Mouse (Mus musculus): ENCODE data around the gene Kat2b. TPM values are rescaled to one million over a fixed set of nuclear protein-coding genes. Genes with fewer than 3 reads are reported as not detected.
"Not testable (repeated sequence)": the region's sequence is repeated elsewhere in the genome, so short reads cannot be mapped to it uniquely, and the experiment has no call there.

Gene Kat2b
- polyA plus RNA-seq (2015; fragmentation: Nextera tagmentation; extraction: Ambion mirVana), result 4.6 and 5.1 TPM in 2 replicates

DNA sequence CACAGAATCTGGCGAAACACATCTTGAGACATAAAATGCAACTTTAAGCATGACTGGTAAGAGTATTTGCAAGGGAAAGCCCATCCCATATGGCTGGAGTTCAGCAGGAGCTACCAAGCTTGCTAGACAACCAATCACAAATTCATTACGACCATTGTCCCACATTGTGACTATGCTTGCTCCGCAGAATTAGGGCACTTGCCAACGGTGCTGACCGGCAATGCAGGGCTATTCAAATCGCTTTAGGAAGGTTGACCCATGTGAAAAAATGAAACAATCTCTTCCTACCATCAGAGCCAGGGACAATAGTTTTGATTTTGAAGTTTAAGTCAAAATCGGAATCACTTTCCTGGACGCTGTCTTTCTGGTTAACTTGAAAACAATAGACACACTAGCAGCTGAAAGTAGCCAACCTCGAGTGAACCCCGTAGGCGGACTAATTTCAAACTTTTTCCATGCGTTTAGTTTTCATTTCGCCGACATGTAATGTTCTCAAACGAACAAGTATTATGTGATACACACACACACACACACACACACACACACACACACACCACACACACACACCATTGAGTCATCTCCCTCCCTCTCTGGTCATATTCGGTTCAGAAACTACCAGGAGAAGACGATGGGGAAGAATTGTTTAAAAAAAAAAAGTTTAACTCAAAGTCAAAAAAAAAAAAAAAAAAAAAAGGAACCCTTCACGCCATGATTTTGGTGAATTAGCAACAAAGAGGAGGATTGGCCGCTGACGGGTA is at the start of gene Kat2b:
Kat2b (plus strand) TSS at position 701 of the 758 bp plus-strand sequence.
- ATAC-seq (ENCODE audit: low read depth), result no peak
- Histone ChIP-seq H3K4me2 (peak within 1 kb of the TSS; percentile 95), H3K36me3 (no peaks in the 10 kb centered on the region), H3K4me1 (replicated peaks) (peaks cover 39% of the 10 kb centered on the region), H3K27ac (peak within 1 kb of the TSS; percentile 95), H3K4me3 (replicated peaks) (peak within 1 kb of the TSS; percentile 78), H3K9me3 (replicated peaks) (no peaks in the 10 kb centered on the region), H3K27me3 (no peaks in the 10 kb centered on the region), H3K9ac (peak within 1 kb of the TSS; percentile 90)
- DNase-seq, result no peak
- WGBS (ENCODE audit: insufficient replicate concordance), result 4% methylated on average over 20 of the region's 20 CpGs

DNA sequence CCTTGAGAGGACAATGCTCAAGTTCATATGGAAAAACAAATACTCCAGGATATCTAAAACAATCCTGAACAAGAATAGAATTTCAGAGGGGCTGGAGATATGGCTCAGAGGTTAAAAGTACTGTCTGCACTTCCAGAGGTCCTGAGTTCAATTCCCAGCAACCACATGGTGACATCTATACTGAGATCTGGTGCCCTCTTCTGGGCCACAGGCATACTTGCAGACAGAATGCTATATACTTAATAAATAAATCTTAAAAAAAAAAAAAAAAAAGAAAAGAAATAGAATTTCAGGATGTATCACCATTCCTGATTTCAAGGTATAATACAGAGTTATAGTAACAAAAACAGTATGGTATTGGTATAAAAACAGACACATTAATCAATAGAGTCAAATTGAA is 47.3 kb upstream of the Kat2b start:
- H3K9ac ChIP-seq, result no peak overlapping the region
- H3K27ac ChIP-seq, result no peak overlapping the region
- H3K4me2 ChIP-seq, result no peak overlapping the region
- H3K4me3 ChIP-seq (replicated peaks), result no peak overlapping the region
- H3K36me3 ChIP-seq, result no peaks in the 10 kb centered on the region
- DNase-seq (no peak), ATAC-seq (ENCODE audit: low read depth) (no peak)
- no peaks in the 10 kb centered on the region for H3K27me3 ChIP-seq
- no peaks in the 10 kb centered on the region for H3K9me3 ChIP-seq (replicated peaks)
- H3K4me1 ChIP-seq (replicated peaks), result no peaks in the 10 kb centered on the region

DNA sequence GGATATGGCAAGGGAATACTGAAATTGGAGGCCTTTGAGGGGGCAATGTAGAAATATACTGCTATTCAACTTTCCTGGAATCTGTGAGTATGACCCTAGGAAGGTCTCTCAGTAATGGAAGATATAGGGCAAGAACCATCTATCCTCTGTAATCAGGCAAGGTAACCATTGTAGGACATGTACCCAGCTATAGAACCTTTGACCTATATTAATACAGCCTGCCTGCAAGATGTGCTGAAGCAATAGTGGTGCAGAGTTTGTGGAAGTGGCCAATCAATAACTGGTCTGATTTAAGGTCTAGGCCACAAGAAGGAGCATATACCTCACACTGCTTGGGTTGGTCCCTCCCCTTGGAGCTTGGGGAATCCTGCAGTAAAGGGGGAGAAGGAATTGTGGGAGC is 46.2 kb upstream of the Kat2b start:
- no peak for ATAC-seq (ENCODE audit: low read depth)
- Histone ChIP-seq H3K4me1 (replicated peaks) (no peaks in the 10 kb centered on the region), H3K4me2 (no peak overlapping the region)

DNA sequence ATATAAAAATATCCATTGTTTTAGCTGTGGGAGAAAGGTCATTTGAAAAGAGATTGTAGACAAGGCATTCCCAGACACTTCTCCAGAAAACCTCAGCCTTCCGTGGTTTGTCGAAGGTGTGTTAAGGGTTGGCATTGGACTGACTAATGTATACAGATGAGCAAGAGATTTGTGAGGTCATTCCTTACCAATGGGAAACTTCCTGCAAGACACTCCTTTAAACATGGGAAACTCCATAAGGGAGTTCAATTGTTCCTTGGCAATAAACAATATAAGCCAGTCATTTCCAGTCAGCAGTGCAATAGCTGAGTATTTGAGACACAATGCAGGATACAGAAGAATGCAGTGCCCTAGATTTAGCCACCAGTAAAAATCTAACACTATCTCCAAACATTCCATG is 38.6 kb upstream of the Kat2b start:
- Histone ChIP-seq H3K27ac (no peak overlapping the region), H3K9me3 (replicated peaks) (no peaks in the 10 kb centered on the region), H3K4me1 (replicated peaks) (no peaks in the 10 kb centered on the region), H3K36me3 (no peaks in the 10 kb centered on the region), H3K4me3 (replicated peaks) (no peak overlapping the region), H3K27me3 (no peaks in the 10 kb centered on the region), H3K4me2 (no peak overlapping the region), H3K9ac (no peak overlapping the region)
- DNase-seq (no peak), ATAC-seq (ENCODE audit: low read depth) (no peak)
- 80% methylated on average over 2 of the region's 2 CpGs for WGBS (ENCODE audit: insufficient replicate concordance)

More for the DNA sequence above, 46.2 kb upstream of the Kat2b start:
- H3K36me3 ChIP-seq, result no peaks in the 10 kb centered on the region
- no peak overlapping the region for H3K27ac ChIP-seq
- H3K9ac ChIP-seq, result no peak overlapping the region
- no peak for DNase-seq
- no peak overlapping the region for H3K4me3 ChIP-seq (replicated peaks)
- no peaks in the 10 kb centered on the region for H3K9me3 ChIP-seq (replicated peaks)
- no peaks in the 10 kb centered on the region for H3K27me3 ChIP-seq

DNA sequence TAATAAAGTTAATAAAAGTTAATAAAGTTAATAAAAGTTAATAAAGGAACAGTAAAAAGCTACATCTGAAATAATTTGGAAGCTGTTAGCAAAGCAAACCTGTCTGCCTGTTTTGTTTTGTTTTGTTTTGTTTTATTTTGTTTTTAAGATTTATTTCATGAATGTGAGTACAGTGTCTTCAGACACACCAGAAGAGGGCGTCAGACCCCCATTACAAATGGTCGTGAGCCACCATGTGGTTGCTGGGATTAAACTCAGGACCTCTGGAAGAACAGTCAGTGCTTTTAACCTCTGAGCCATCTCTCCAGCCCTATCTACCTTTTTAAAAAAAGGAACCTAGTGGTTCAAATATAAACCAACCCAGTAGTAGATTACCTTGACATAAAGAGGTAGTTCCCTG is 35.5 kb upstream of the Kat2b start:
- DNase-seq (no peak), ATAC-seq (ENCODE audit: low read depth) (no peak)
- 33% methylated on average over 2 of the region's 2 CpGs for WGBS (ENCODE audit: insufficient replicate concordance)

DNA sequence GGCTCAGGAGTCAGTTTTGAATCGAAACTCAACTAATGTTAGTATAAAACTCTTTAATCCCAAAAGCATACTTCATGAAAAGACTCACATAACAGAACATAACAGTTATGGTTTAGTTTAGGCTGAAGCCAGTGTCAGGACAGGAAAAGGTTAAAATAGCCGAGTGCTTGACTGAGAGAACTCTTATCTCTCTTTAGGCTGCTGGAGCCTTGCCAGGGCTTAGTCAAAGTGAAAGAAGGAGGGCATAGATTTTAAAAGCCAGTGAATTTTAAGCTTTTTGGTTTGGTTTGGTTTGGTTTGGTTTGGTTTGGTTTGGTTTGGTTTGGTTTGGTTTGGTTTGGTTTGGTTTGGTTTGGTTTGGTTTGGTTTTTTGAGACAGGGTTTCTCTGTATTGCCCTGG is 34.2 kb upstream of the Kat2b start:
- Histone ChIP-seq H3K36me3 (no peaks in the 10 kb centered on the region), H3K4me3 (replicated peaks) (no peak overlapping the region), H3K27me3 (no peaks in the 10 kb centered on the region), H3K4me2 (no peak overlapping the region), H3K4me1 (replicated peaks) (no peaks in the 10 kb centered on the region), H3K27ac (no peak overlapping the region), H3K9ac (no peak overlapping the region), H3K9me3 (replicated peaks) (no peaks in the 10 kb centered on the region)
- ATAC-seq (ENCODE audit: low read depth) (no peak), DNase-seq (no peak)
- 26% methylated on average over 2 of the region's 2 CpGs for WGBS (ENCODE audit: insufficient replicate concordance)

More for the DNA sequence above, 35.5 kb upstream of the Kat2b start:
- H3K4me3 ChIP-seq (replicated peaks), result no peak overlapping the region
- no peak overlapping the region for H3K27ac ChIP-seq
- H3K36me3 ChIP-seq, result no peaks in the 10 kb centered on the region
- H3K9me3 ChIP-seq (replicated peaks), result no peaks in the 10 kb centered on the region
- no peak overlapping the region for H3K4me2 ChIP-seq
- H3K4me1 ChIP-seq (replicated peaks), result no peaks in the 10 kb centered on the region
- H3K27me3 ChIP-seq, result no peaks in the 10 kb centered on the region
- no peak overlapping the region for H3K9ac ChIP-seq

DNA sequence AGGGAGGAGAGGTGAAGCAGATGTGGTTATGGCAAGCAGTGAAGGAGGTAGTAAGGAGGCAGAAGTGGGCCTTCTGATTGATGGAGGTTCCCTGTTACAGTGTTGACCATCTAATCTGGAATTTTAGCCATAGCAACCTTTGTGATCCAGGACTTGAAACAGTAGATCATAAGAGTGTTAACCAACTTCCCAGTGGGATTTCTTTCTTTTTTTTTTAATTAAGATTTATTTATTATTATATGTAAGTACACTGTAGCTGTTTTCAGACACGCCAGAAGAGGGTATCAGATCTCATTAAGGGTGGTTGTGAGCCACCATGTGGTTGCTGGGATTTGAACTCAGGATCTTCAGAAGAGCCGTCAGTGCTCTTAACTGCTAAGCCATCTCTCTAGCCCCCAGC is 27.3 kb upstream of the Kat2b start, which contains the start of gene Pp2d1:
Pp2d1 (minus strand) TSS at position 101 of the 400 bp plus-strand sequence.
- H3K27me3 ChIP-seq; ATAC-seq (ENCODE audit: low read depth); H3K4me1 ChIP-seq (replicated peaks); H3K9ac ChIP-seq; H3K27ac ChIP-seq; H3K36me3 ChIP-seq; DNase-seq; H3K9me3 ChIP-seq (replicated peaks); H3K4me2 ChIP-seq; H3K4me3 ChIP-seq (replicated peaks): not testable (repeated sequence)
- 63% methylated on average over 2 of the region's 2 CpGs for WGBS (ENCODE audit: insufficient replicate concordance)

DNA sequence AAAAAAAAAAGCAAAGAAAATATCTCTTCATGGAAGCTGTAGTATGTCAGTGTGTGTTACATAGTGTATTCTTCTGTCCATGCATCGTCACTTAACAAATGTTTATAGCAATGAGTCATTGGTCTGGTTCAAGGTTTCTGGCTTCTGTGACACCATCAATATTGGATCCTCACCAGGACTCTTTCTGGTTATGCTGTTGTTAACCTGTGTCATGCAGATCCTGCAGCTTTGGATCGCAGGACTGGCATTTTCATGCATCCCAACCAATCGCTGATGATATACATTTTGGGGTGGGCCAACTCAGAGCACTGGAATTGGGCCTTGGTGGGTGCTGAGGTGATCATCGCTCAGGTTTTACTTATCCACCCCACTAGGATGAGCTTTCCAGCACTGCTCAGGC is 24.1 kb upstream of the Kat2b start:
- no peak overlapping the region for H3K27ac ChIP-seq
- no peaks in the 10 kb centered on the region for H3K36me3 ChIP-seq
- WGBS (ENCODE audit: insufficient replicate concordance), result 76% methylated on average over 4 of the region's 4 CpGs
- H3K9me3 ChIP-seq (replicated peaks), result no peaks in the 10 kb centered on the region
- DNase-seq, result no peak
- H3K27me3 ChIP-seq, result no peaks in the 10 kb centered on the region
- no peak overlapping the region for H3K9ac ChIP-seq
- no peak overlapping the region for H3K4me2 ChIP-seq
- no peak for ATAC-seq (ENCODE audit: low read depth)
- no peaks in the 10 kb centered on the region for H3K4me1 ChIP-seq (replicated peaks)
- H3K4me3 ChIP-seq (replicated peaks), result no peak overlapping the region

DNA sequence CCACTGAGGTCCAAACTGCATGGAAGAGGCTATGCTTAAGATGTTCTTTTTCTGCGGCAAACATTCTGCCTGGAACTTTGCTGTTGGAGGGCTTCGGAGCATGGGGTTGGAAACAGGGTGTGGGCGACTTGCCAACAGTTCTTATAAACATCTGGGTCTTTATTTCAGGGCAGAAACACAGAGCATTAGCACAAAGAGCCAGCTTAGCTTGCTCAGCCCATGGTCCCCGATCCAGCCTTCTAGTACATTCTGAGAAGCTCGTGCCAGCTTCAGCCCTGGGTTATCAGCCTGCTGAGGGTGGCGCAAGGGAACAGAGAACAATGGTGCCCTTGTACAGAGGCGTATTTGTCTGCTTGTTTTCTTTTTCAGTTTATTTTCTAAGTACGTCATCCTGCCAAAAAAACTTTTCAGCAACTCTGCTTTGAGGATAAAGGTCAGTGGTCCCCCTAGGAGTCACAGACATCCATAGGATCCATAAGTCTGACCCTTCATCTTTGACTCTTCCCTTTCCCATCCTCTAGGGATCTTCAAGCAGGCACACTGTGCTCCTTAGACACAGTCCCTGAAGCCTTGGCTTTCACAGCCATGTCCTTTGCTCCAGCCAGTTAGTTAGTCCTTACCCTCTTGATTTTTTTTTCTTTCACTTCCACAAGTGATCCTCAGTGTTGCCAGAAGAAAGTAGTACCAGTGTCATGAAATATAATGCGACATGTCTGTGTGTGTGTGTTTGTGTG is 22.9 kb upstream of the Kat2b start:
- no peaks in the 10 kb centered on the region for H3K36me3 ChIP-seq
- no peaks in the 10 kb centered on the region for H3K9me3 ChIP-seq (replicated peaks)
- no peak overlapping the region for H3K9ac ChIP-seq
- no peak overlapping the region for H3K4me3 ChIP-seq (replicated peaks)
- H3K4me2 ChIP-seq, result no peak overlapping the region
- H3K4me1 ChIP-seq (replicated peaks), result no peaks in the 10 kb centered on the region
- no peak overlapping the region for H3K27ac ChIP-seq
- no peak for DNase-seq
- no peaks in the 10 kb centered on the region for H3K27me3 ChIP-seq
- ATAC-seq (ENCODE audit: low read depth), result no peak
- WGBS (ENCODE audit: insufficient replicate concordance), result 73% methylated on average over 9 of the region's 9 CpGs

DNA sequence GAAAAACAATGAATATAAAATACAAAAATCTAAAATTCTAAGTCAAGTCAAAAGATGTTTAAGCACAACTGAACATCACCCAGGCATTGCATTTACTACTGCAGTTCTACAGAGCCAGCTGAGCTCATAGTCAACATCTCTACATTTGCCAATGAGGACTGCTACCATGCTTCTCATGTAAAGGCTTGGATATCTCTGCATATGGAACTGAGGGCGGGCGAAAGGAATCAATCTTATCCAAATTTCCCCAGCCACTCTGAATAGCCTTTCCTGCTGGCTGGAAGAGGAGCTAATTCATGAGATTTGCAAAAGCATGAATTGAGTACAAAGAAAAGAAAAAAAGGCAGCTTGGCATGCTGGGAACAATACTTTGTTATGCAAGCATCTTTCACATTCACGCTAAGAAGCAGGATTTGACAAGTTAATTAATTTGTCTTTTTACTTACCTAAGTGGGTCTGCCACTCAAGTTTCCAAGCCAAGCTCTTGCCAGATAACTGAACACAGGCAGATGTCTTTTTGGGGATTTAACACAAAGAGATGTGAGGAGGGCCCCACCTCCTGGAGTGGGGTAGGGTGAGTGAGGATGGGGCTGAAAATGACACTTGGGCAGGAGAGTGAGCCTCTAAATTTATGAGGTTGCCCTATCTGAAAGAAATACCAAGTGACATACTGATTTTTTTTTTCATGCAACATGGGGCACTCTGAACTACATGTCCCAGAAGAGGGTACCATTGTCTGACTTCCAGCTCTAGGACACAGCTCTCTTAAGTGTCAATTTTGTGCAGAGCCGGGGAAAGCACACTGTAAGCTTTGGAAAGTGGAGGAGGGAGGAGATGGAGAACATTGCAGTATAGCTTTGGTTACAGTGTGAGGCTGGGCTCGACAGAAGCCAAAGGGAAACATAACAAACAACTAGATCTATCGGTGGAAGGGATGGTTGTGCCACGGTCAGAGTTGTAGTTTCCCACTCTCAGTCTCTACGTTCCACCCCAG is 15.1 kb upstream of the Kat2b start:
- WGBS (ENCODE audit: insufficient replicate concordance), result 77% methylated on average over 8 of the region's 8 CpGs
- ATAC-seq (ENCODE audit: low read depth) (no peak), DNase-seq (no peak)
- Histone ChIP-seq H3K9ac (no peak overlapping the region), H3K4me1 (replicated peaks) (peaks cover 26% of the 10 kb centered on the region), H3K27ac (no peak overlapping the region), H3K4me2 (no peak overlapping the region), H3K9me3 (replicated peaks) (no peaks in the 10 kb centered on the region; the same call in 1 of the 2 replicates), H3K36me3 (no peaks in the 10 kb centered on the region), H3K4me3 (replicated peaks) (no peak overlapping the region), H3K27me3 (no peaks in the 10 kb centered on the region)

DNA sequence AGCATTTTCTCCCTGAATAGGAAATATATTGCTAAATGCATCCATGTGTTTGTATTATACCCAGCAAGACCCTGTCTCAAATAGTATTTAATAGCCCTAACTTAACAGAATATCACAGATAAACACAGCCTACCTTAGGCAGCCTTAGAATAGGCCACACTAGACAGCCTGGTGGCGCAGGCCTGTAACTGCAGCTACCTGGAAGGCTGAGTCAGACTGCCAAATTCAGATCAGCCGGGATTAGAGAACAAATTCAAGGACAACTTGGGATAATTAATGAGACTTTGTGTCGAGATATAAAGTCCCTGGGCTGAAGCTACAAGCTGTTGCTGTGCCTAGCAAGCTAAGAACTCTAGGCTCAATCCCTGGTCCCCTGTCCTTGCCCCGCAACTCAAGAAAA is 12.6 kb upstream of the Kat2b start:
- peak overlapping the region; percentile 27 for H3K4me2 ChIP-seq
- no peak for DNase-seq

More for the DNA sequence above, 12.6 kb upstream of the Kat2b start:
- H3K27me3 ChIP-seq, result no peaks in the 10 kb centered on the region
- 56% methylated on average over 4 of the region's 4 CpGs for WGBS (ENCODE audit: insufficient replicate concordance)
- H3K9me3 ChIP-seq (replicated peaks), result no peaks in the 10 kb centered on the region; the same call in 1 of the 2 replicates
- peak overlapping the region; percentile 17; the same call in 1 of the 2 replicates for H3K9ac ChIP-seq
- peaks cover 34% of the 10 kb centered on the region for H3K4me1 ChIP-seq (replicated peaks)
- H3K36me3 ChIP-seq, result no peaks in the 10 kb centered on the region
- ATAC-seq (ENCODE audit: low read depth), result peak; percentile 60
- H3K27ac ChIP-seq, result peak overlapping the region; percentile 82
- no peak overlapping the region for H3K4me3 ChIP-seq (replicated peaks)

Measured in liver, embryonic 13.5 days (tissue).